Mouse (Mus musculus) liver, postnatal 0 days (tissue): Measurements from ENCODE around the gene Rcn2.

Experiments
- CTCF ChIP-seq: sonication (generic); IDR thresholded peaks from 2 replicates; pipeline ENCODE4 v1.5.1; 2016; ENCODE audit warnings: antibody characterized with exemption, low read depth
- EP300 ChIP-seq: IDR thresholded peaks from 2 replicates; pipeline ENCODE4 v1.6.1; 2016; ENCODE audit warnings: antibody characterized with exemption, low read depth, mild to moderate bottlenecking

DNA sequence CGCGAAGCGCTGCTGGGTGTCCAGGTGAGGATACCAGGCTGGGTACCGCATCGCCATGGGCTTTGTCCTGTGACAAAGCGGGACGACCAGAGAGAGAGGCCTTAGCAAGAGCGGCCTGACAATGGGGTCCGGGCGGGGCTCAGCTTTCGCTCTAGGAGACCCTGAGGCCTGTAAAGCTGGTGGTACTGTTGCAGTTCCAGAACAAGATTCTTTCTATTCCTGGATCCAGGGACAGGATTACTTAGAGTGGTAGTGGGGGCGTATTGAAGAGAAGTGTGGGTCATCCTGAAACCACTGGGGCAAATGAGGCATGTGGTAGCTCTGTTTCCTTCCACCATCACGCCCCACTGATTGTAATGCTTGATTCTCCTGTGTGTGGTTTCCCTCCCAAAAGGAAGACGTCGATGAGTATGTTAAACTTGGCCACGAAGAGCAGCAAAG, 556 bp downstream of the Rcn2 start:
- TF ChIP-seq CTCF (no peak), EP300 (no peak)
